Mouse (Mus musculus) cerebellum, adult 9-11 months (tissue): ENCODE results near the gene Napa.

ENCODE experiments used
- DNase-seq: peaks from one replicate; pipeline ENCODE4 v3.0.0; 2022

The Napa gene

GRCm38 (mm10) chr7:16101081-16101480 is 2.8 kb downstream of the Napa start:
- DNase-seq: peak; percentile 48

DNA sequence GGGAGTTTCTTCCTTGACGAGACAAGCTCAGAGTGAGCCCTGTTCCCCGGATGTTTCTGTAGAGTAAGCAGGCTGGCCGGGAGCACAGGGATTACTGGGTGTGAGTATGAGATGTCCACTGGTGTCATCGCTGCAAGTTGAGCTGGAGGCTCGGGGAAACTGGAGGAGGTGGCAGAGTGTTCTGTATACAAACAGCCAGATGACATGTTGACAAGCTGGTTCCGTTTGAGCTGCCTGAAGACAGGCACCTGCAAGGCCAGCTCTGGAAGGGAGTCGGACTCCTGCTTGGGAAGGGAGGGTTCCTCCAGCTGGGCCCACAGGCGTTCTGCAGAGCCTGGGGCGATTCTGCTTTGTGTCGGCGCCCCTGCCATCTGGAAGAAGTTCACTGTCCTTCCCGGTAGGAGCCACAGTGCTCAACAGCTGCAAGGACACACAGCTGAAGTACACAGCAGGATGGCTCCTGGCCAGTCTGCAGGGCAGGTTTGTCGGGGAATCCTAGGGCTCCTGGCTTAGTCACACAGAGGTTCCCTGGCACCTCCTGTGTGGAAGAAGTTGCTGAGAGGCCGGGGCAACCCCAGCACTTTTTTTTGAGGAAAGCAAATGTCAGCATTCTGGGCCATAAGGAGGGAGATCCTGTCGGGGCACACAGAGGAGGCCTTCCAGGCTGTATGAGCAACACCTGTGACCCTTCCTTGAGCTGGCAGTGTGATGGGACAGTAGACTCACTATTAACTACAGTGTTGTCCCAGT is 3.6 kb downstream of the Napa start:
- DNase-seq: peak; percentile 56

- DNase-seq: peak; percentile 58
Observed at GRCm38 (mm10) chr7:16102686-16103226, 4.5 kb downstream of the Napa start.

GRCm38 (mm10) chr7:16103760-16104159 is 5.5 kb downstream of the Napa start:
- DNase-seq: peak; percentile 98

GRCm38 (mm10) chr7:16104611-16105388 is 6.5 kb downstream of the Napa start:
- DNase-seq: no peak

DNA sequence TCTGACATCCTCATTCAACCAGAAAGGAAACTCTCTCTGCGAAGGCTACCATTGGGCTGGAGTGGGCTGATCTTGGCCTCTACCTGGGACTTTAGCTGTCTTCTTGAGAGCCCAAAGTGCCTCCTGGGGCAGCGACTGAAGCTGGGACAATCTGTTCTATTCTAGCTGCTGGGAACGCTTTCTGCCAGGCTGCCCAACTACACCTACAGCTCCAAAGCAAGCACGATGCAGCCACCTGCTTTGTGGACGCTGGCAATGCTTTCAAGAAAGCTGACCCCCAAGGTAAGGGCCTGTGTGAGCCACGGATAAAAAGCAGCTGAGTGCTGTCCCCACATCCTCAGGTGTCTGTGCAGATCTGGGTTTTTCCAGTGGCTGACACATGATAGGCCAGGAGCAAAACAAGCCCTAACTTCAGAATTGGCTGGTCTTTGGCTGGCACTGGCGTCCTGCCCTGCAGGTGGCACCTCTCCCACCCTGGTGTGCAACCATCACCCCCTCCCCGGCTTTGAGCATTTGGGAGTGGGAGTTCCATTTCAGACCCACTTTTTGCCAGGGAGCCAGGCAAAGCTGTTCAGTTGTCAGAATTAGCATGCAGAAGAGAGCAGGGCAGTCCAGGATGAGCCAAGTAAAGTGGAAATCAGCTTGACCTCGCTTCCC is 10.8 kb downstream of the Napa start:
- DNase-seq: peak; percentile 61

DNA sequence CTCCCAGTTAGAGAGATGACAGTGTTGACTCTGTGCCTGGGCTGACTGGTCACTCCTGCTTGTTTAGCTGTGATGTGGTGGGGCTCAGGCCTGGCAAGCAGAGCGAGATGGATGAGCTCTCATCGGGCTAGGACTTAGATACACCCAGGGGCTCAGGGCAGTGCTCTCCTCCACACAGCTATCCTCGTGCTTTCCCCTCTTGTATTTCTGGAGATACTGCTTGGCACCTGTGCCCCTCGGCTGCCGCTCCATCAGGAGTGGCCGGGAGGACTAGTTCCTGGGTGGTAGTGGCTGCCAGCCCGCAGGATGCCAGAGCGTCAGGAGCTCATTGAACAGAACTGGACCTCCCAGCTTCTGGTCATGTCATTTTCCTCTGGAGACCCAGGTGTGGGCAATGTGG is 11.9 kb downstream of the Napa start:
- peak; percentile 47 for DNase-seq

- DNase-seq: no peak
Observed at GRCm38 (mm10) chr7:16111284-16112090, 13.2 kb downstream of the Napa start.

- DNase-seq: no peak
Observed at GRCm38 (mm10) chr7:16116418-16116817, 18.2 kb downstream of the Napa start.

DNA sequence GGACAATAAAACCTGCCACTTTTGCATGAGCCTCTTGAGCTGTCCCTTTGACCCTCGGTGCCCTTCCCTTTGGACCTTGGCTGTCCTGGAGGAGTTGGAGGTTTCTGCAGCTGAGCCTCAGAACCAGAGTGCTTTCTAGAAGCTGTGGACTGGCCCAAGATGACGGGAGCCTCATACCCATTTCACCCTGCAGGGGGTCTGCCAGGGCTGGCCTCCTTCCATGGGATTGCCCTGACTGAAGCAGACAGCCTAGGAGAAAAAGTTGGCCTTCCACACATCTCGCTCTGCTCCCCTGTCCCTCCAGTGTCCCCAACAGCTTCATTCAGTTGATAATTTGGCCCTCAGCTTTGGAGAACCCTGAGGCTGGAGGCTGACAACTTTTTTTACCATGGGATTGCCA is 18.8 kb downstream of the Napa start:
- peak; percentile 69 for DNase-seq

- peak; percentile 94 for DNase-seq
Observed at GRCm38 (mm10) chr7:16119569-16120261, 21.5 kb downstream of the Napa start, which contains the start of gene Kptn. TSS of gene Kptn (plus strand) at chr7:16119895.

GRCm38 (mm10) chr7:16120262-16120600 is 22.0 kb downstream of the Napa start:
- DNase-seq: no peak

GRCm38 (mm10) chr7:16125829-16126228 is 27.6 kb downstream of the Napa start:
- DNase-seq: peak; percentile 67

DNA sequence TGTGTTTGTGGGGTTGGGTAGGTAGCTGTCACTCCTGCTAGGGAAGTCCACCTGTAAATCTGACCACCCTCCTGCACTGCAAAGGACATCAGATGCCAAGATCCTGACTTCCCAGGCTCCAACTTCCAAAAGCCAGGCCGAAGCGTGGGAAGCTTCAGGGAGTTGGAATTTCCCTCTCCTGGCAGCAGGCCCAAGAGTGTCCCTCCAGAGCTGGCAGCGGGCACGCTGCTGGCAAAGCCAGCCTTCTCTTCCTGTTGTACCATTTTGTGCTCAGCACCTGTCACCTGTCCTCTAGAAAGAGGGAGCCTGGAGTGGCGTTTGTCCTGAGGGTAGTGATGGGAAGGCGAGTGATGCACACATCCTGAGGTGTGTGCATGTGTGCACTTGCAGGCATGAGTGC is 30.1 kb downstream of the Napa start:
- peak; percentile 96 for DNase-seq

- DNase-seq: no peak
Observed at GRCm38 (mm10) chr7:16128899-16129298, 30.6 kb downstream of the Napa start.

GRCm38 (mm10) chr7:16129421-16129845 is 31.2 kb downstream of the Napa start, which contains the start of gene Slc8a2:
TSS of gene Slc8a2 (plus strand) at chr7:16129826.
- peak; percentile 98 for DNase-seq

- peak; percentile 86 for DNase-seq
Observed at GRCm38 (mm10) chr7:16129846-16130691, 31.8 kb downstream of the Napa start.

- DNase-seq: peak; percentile 76
Observed at GRCm38 (mm10) chr7:16130956-16131634, 32.8 kb downstream of the Napa start.

GRCm38 (mm10) chr7:16132161-16132581 is 33.9 kb downstream of the Napa start:
- peak; percentile 80 for DNase-seq

DNA sequence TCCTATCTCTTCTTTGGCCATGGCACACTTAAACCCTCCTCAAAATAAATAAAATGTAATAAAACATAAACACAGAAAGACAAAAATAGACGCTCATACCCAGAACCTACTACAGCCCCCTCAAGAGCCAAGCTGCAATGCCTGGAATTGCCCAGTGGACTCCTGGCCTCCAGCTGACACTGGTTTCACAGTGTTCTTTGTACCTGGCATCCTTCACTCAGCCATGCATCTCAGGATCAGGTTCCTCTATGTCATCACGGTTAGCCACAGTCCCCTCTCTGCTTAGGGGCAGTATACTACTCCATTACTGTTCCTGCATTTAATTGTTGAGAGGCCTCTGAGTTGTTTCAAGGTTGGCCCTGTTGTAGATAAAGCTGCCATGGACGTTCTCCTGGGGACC is 34.7 kb downstream of the Napa start:
- peak; percentile 48 for DNase-seq
